Mouse (Mus musculus) cortical plate, adult 2 months (tissue): ENCODE results near the gene Rnf123. TPM values are rescaled to one million over a fixed set of nuclear protein-coding genes. Genes with fewer than 3 reads are reported as not detected.
"Not testable (repeated sequence)": the region's sequence is repeated elsewhere in the genome, so short reads cannot be mapped to it uniquely, and the experiment has no call there.

ENCODE experiments used
- H3K27ac ChIP-seq: fragments of 200-500 bp; 2 replicates; pipeline ENCODE4 v1.5.1; 2012; ENCODE audit warnings: low read length, control low read depth, inconsistent platforms; ENCODE audit not compliant: insufficient read depth
- H3K4me1 ChIP-seq: fragments of 200-500 bp; 2 replicates; pipeline ENCODE4 v1.6.1; 2011; ENCODE audit warnings: low read length; ENCODE audit not compliant: control insufficient read depth, insufficient read depth
- H3K4me3 ChIP-seq: fragments of 200-500 bp; 2 replicates; pipeline ENCODE4 v1.5.1; 2011; ENCODE audit warnings: mild to moderate bottlenecking, low read length, control low read depth; ENCODE audit not compliant: insufficient read depth
- CTCF ChIP-seq: fragments of 200-500 bp; IDR thresholded peaks from 2 replicates; pipeline ENCODE4 v1.5.1; 2011; ENCODE audit warnings: mild to moderate bottlenecking, control low read depth, low read length; ENCODE audit not compliant: insufficient read depth; ENCODE audit errors: extremely low read depth
- POLR2A ChIP-seq: fragments of 200-500 bp; IDR thresholded peaks from 2 replicates; pipeline ENCODE4 v1.6.1; 2011; ENCODE audit warnings: mild to moderate bottlenecking, low read length, control low read depth; ENCODE audit not compliant: insufficient read depth; ENCODE audit errors: extremely low read depth
- polyA plus RNA-seq: library from polyadenylated mRNA; depleted of rRNA; stranded (reverse); fragments of >200 nt; gene quantifications from 2 replicates; pipeline ENCODE4 v1.2.3, GENCODE M21; 2012; rRNA removed

The Rnf123 gene
- polyA plus RNA-seq, 1 experiment, result 76.2 TPM

DNA sequence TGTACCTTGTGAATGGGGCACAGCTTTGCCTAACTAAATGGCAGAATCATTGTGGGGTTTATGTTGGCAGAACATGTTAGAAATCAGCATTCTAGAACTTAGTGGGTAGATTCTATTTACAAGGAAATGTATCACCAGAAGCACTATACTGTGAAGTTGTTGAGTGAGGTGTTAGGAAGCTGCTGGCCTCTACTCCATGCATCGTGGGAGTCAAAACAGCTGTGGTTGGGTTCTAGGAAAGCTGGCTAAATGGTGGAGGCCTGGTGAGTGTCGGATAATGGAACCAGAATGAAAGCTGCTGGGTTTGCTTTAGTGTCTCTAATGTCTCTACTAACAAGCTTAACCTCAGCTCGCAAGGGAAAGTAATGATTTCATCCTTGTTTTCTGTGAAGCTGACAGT lies 66.0 kb downstream of the Rnf123 start:
- TF ChIP-seq CTCF (no peak), POLR2A (no peak)
- Histone ChIP-seq H3K4me1 (peaks cover 10% of the 10 kb centered on the region), H3K4me3 (no peak overlapping the region)

DNA sequence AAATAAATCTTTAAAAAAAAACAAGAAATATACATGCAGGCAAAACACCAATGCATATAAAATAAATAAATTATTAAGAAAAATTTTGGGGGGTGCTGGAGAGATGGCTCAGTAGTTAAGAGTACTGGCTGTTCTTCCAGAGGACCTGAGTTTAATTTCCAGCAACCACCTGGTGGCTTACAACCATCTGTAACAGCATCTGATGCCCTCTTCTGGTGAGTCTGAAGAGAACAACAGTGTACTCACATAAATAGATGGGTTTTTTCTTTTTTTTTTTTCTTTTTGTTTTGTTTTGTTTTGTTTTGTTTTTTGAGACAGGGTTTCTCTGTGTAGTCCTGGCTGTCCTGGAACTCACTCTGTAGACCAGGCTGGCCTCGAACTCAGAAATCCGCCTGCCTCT lies 69.6 kb downstream of the Rnf123 start:
- not testable (repeated sequence) for H3K4me1 ChIP-seq, H3K4me3 ChIP-seq, H3K27ac ChIP-seq

More for the DNA sequence above, 66.0 kb downstream of the Rnf123 start:
- no peak overlapping the region for H3K27ac ChIP-seq

DNA sequence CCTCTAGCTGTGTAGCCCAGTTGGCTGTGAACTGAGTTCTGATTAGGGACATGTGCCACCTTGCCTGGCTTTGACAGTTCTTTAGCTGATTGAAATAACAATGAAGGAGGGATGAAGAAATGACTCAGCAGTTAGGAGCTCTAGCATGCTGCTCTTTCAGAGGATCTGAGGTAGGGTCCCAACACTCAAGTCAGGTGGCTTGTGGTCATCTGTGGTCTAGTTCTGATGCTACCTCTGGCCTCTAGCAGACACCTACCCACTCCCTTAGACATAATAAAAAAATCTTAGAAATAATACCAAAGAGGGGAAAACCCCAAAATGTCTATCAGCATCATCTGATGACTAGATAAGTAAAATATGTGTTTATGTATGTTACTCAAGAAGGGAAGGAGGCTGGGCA lies 72.8 kb downstream of the Rnf123 start:
- H3K4me3 ChIP-seq, result no peak overlapping the region
- H3K27ac ChIP-seq, result no peak overlapping the region
- peaks cover 8% of the 10 kb centered on the region for H3K4me1 ChIP-seq
- no peak for TF ChIP-seq POLR2A
- no peak for TF ChIP-seq CTCF

DNA sequence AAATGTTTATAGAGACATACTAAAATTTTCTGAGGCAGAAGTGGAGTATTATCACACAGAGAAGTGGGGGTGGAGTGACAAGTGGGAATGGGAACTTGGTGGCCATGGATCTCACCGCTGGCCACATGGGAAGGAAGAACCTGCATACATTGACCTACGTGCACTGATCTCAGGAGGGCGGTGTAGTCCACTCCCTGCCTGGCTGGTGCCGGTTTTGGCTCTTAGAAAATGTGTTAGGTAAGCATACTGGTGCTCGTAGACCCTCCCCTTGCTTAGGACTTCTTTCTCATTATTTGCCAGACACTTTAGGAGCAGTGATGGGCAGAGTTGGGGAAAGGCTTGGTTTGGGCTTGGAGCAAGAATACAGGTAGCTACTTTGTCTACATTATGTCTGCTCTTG lies 75.1 kb downstream of the Rnf123 start:
- Histone ChIP-seq H3K4me3 (no peak overlapping the region), H3K27ac (no peak overlapping the region), H3K4me1 (peaks cover 12% of the 10 kb centered on the region)
- TF ChIP-seq POLR2A (no peak), CTCF (no peak)

DNA sequence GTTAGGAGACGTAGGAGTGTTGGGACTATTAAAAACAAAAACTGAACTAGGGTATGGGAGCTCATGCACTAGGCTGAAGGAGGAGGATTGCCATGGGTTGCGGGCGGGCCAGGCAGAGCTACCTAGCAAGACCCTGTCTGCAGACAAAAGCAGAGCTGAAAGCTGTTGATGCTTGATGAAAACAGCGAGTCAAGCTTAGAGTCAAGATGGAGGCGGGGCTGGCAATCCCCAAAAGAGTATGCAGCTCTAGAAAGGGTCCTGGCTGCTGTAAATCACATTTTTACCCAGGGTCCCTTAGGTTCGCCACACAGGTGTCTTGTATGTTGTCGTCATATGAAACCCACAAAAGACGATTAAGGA lies 79.6 kb downstream of the Rnf123 start:
- TF ChIP-seq CTCF (no peak), POLR2A (no peak)
- H3K4me1 ChIP-seq, result peaks cover 9% of the 10 kb centered on the region
- H3K4me3 ChIP-seq, result peak overlapping the region; percentile 55
- no peak overlapping the region for H3K27ac ChIP-seq

DNA sequence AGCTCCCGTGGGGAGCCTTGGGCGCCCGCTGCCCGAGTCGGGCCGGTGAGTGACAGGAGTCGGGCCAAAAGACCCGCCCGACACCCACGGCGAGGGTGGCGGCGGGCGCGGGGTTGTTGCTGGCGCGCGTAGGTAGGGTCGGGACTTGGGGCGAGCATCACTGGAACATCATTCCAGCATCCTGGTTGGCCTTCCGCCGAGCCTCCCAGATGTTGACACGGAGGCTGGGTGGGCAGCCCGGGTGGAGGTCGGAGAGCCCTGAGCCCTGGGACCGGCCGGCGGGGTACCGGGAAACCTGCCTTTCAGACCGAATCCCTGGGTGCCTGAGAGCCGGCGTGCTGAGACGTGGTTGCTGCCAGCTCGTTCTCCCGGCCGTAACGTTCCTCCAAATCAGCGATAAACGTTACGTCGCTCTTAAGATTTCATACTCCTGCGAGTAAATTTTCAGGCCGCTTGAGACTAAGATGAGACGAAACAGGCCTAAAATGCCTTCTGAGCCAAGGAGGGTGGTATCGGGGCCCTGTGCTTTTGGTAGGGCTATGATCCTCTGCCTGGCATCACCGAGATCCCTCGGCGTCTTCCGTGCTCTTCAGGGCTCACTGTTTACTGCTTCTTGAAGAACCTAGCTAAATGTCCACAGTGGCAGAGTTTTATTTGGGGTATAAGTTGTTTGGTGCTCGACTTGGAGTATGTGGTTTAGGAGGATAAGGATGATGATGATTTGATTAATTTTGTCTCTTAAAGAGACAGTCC lies 80.2 kb downstream of the Rnf123 start:
- Histone ChIP-seq H3K4me3 (peak overlapping the region; percentile 55), H3K4me1 (peaks cover 7% of the 10 kb centered on the region), H3K27ac (peak overlapping the region; percentile 80)
- TF ChIP-seq POLR2A (no peak), CTCF (no peak)

DNA sequence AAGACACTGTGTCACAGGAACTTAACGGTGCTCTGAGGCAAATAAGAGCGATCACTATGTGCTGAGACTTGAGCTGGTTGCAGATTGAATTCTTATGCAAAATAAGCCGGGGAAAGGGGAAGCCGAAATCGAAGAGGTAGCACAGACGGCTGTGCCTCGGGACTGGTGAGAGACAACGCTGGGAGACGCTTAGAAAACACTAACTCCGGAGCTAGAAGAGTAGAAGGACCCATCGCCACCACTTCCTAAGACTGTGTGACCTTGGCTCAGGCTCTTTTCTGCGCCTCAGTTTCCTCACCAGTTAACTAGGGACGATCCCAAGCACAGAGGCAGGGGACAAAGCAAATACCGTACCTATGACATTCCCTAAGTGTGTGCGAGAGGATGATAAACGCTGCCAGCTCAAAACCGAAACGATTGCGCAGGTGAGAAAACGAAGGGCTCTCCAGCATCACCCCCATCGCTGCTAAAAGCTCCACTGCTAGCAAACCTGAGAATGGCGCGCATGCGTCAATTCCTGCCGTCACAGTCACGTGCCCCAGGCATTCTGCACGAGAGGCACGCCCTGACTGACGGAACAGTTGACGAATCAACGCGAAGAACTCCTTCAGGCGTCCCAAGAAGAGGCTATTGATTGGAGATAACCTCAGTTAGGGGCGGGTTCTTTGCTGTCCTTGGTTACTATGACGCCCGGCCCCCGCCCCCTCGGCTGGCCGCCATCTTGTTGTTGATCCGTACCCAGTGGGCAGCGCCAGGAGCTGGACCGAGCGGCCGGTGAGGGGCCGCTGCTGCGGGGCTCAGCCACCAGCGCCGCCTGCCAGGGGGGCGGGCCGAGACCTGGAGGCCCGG lies 81.0 kb downstream of the Rnf123 start, which contains the start of gene Ip6k1:
Gene Ip6k1 (plus strand): TSS at position 580 of the 849 bp plus-strand sequence.
- Histone ChIP-seq H3K27ac (peak within 1 kb of the TSS; percentile 80), H3K4me1 (peaks cover 4% of the 10 kb centered on the region), H3K4me3 (peak within 1 kb of the TSS; percentile 55)
- peak; percentile 99 for TF ChIP-seq POLR2A
- no peak for TF ChIP-seq CTCF

Other genes with a start within 250 kb of the Rnf123 start
- gene Rbm6, start 210.1 kb downstream of the Rnf123 start, polyA plus RNA-seq, result 60.7 and 62.5 TPM in 2 replicates
- gene Mon1a, start 195.2 kb downstream of the Rnf123 start, polyA plus RNA-seq, result 29.4 and 31.2 TPM in 2 replicates
- 2.0 and 2.4 TPM in 2 replicates for gene Mst1r, start 176.5 kb downstream of the Rnf123 start, polyA plus RNA-seq
- gene Actl11, start 154.9 kb downstream of the Rnf123 start, polyA plus RNA-seq, result not detected in 2 replicates
- 459 and 489 TPM in 2 replicates for gene Camkv, start 147.7 kb downstream of the Rnf123 start, polyA plus RNA-seq
- gene Traip, start 133.2 kb downstream of the Rnf123 start, polyA plus RNA-seq, result 11.1 and 15.7 TPM in 2 replicates
- gene Uba7, start 107.8 kb downstream of the Rnf123 start, polyA plus RNA-seq, result 13.5 and 14.9 TPM in 2 replicates
- gene Gm20661, start 100.3 kb downstream of the Rnf123 start, polyA plus RNA-seq, result 0.15 and 0.35 TPM in 2 replicates
- gene Inka1, start 97.5 kb downstream of the Rnf123 start, polyA plus RNA-seq, result 4.8 and 7.4 TPM in 2 replicates
- gene Cdhr4, start 90.8 kb downstream of the Rnf123 start, polyA plus RNA-seq, result 1.9 and 4.2 TPM in 2 replicates
- 4.5 and 5.6 TPM in 2 replicates for gene Gm20662, start 87.0 kb downstream of the Rnf123 start, polyA plus RNA-seq
- gene Ip6k1, start 80.8 kb downstream of the Rnf123 start, polyA plus RNA-seq, result 180 and 186 TPM in 2 replicates
- 14.4 and 14.5 TPM in 2 replicates for gene Gmppb, start 34.1 kb downstream of the Rnf123 start, polyA plus RNA-seq
- gene Amigo3, start 30.2 kb downstream of the Rnf123 start, polyA plus RNA-seq, result 1.6 and 1.7 TPM in 2 replicates
- 0.10 TPM in 1 of 2 replicates, not detected in the other for gene Mst1, start 2.9 kb downstream of the Rnf123 start, polyA plus RNA-seq
- gene Apeh, start 11.3 kb upstream of the Rnf123 start, polyA plus RNA-seq, result 26.1 TPM in 2 replicates
- gene Bsn, start 107.0 kb upstream of the Rnf123 start, polyA plus RNA-seq, result 105 and 106 TPM in 2 replicates
- 31.2 and 33.5 TPM in 2 replicates for gene Dag1, start 180.6 kb upstream of the Rnf123 start, polyA plus RNA-seq
- 101 and 102 TPM in 2 replicates for gene Nicn1, start 207.1 kb upstream of the Rnf123 start, polyA plus RNA-seq
- gene Amt, start 213.5 kb upstream of the Rnf123 start, polyA plus RNA-seq, result 54.1 and 55.0 TPM in 2 replicates
- gene Rhoa, start 222.8 kb upstream of the Rnf123 start, polyA plus RNA-seq, result 167 and 176 TPM in 2 replicates
- 53.0 and 55.6 TPM in 2 replicates for gene Tcta, start 222.8 kb upstream of the Rnf123 start, polyA plus RNA-seq